Mouse (Mus musculus) heart, embryonic 15.5 days (tissue): ENCODE results near the gene Cntf. TPM values are rescaled to one million over a fixed set of nuclear protein-coding genes. Genes with fewer than 3 reads are reported as not detected.

Source experiments
- polyA plus RNA-seq: library from polyadenylated mRNA; unstranded; fragments of >200 nt; fragmentation: Nextera tagmentation; extraction: Ambion mirVana; gene quantifications from 2 replicates; pipeline ENCODE4 v1.2.1, GENCODE M21; 2015

Gene Cntf
- polyA plus RNA-seq, 1 experiment from 2014 or later, result 0.97 TPM

Other genes starting within 250 kb of the Cntf start
- gene Fam111a, start 219.9 kb downstream of the Cntf start, polyA plus RNA-seq, result 16.6 and 17.3 TPM in 2 replicates
- gene Gm4952, start 165.7 kb downstream of the Cntf start, polyA plus RNA-seq, result 0.10 and 0.15 TPM in 2 replicates
- gene Glyat, start 132.3 kb downstream of the Cntf start, polyA plus RNA-seq, result not detected in 2 replicates
- gene Olfr1442, start 95.2 kb downstream of the Cntf start, polyA plus RNA-seq, result not detected in 2 replicates
- gene Olfr1443, start 87.5 kb downstream of the Cntf start, polyA plus RNA-seq, result not detected in 2 replicates
- not detected in 2 replicates for gene Keg1, start 69.8 kb downstream of the Cntf start, polyA plus RNA-seq
- 11.4 TPM in 2 replicates for gene Zfp91, start 30.5 kb upstream of the Cntf start, polyA plus RNA-seq
- gene Lpxn, start 30.6 kb upstream of the Cntf start, polyA plus RNA-seq, result 1.1 and 4.0 TPM in 2 replicates
- gene Gm5244, start 81.0 kb upstream of the Cntf start, polyA plus RNA-seq, result not detected in 2 replicates
- gene Olfr1444, start 91.7 kb upstream of the Cntf start, polyA plus RNA-seq, result not detected in 2 replicates
- gene Olfr1445, start 118.2 kb upstream of the Cntf start, polyA plus RNA-seq, result not detected in 2 replicates
- not detected in 2 replicates for gene Olfr1446, start 127.9 kb upstream of the Cntf start, polyA plus RNA-seq
- gene Olfr1447, start 138.1 kb upstream of the Cntf start, polyA plus RNA-seq, result not detected in 2 replicates
- not detected in 2 replicates for gene Olfr1448, start 158.8 kb upstream of the Cntf start, polyA plus RNA-seq
- not detected in 2 replicates for gene Olfr1449, start 165.2 kb upstream of the Cntf start, polyA plus RNA-seq
- gene Olfr1450, start 184.6 kb upstream of the Cntf start, polyA plus RNA-seq, result not detected in 2 replicates
- gene Olfr1451, start 229.4 kb upstream of the Cntf start, polyA plus RNA-seq, result not detected in 2 replicates